Mouse (Mus musculus) liver, adult (tissue): ENCODE measurements around the gene Gm8677.
"Not testable (repeated sequence)": the region's sequence is repeated elsewhere in the genome, so short reads cannot be mapped to it uniquely, and the experiment has no call there.

ENCODE experiments used
- GATA4 ChIP-seq: IDR thresholded peaks from 2 replicates; pipeline ENCODE4 v1.6.1; 2014; ENCODE audit warnings: mild to moderate bottlenecking, low read length; ENCODE audit not compliant: insufficient replicate concordance

Gene Gm8677

GRCm38 (mm10) chr7:22534787-22535186 is at the start of gene Gm8677:
Gm8677 (minus strand) TSS chr7:22534887.
- TF ChIP-seq GATA4: not testable (repeated sequence)

GRCm38 (mm10) chr7:22565243-22565642 is 30.6 kb upstream of the Gm8677 start, which contains the start of gene Gm4201:
Gm4201 (minus strand) TSS chr7:22565343.
- TF ChIP-seq GATA4: not testable (repeated sequence)

- not testable (repeated sequence) for TF ChIP-seq GATA4
Observed at GRCm38 (mm10) chr7:22522667-22523066, 12.0 kb downstream of the Gm8677 start, which contains the start of gene Vmn1r152. Vmn1r152 (plus strand) TSS chr7:22522967.

- not testable (repeated sequence) for TF ChIP-seq GATA4
Observed at GRCm38 (mm10) chr7:22499578-22499977, 35.1 kb downstream of the Gm8677 start, which contains the start of gene Vmn1r151. Vmn1r151 (minus strand) TSS chr7:22499678.
